Mouse (Mus musculus) erythroblast, embryonic 14.5 days (primary cell): Measurements from ENCODE around the gene Uchl1.

Source experiments
- GATA1 ChIP-seq: IDR thresholded peaks from 2 replicates; pipeline ENCODE4 v1.6.1; 2012; ENCODE audit warnings: low read length, inconsistent platforms, mixed read lengths
- TAL1 ChIP-seq: IDR thresholded peaks from 3 replicates; pipeline ENCODE4 v1.6.1; 2012; ENCODE audit warnings: low read length, inconsistent platforms, mixed read lengths

DNA sequence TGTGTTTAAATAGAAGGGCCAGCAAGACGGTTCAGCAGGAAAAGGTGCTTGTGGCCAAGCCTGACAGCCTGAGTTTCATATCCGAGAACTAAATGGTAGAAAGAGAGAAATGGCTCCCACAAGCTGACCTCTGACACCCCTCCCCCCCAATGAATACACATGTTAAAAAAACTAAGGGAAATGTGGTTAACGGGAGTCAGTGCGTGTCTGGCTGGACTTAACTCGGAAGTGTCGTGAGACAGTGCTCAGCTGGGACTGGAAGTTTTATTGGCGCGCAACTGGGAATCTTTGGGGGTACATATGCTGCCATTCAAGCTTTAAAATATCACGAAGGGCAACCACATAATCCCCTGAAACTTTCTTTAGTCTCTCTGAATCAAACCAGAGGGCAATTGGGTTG lies 46.7 kb downstream of the Uchl1 start:
- TF ChIP-seq GATA1 (no peak), TAL1 (no peak)
